Mouse (Mus musculus): ENCODE results near the gene Olfr876. TPM values are rescaled to one million over a fixed set of nuclear protein-coding genes. Genes with fewer than 3 reads are reported as not detected.

Olfr876 gene
- not detected in 2 replicates for polyA plus RNA-seq (2015; fragmentation: Nextera tagmentation; extraction: Ambion mirVana)

DNA sequence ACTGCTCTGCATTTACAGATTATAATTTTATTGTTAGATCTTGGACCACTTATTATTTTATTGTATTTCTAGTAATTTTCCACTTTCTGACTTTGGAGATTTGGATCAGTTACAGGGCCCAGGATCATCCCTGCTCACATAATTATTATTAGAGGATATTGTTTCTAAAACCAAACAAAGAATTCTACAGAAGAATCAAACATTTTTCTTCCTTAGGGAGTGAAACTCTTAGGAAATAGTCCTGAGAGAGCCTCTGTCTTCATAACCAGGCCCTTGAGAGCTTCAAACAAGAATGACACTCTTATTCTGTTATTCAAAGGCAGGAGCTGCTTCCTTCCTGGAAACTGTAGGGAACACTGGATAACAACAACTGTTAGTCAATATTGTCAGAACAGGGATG, at the start of gene Olfr876:
Gene Olfr876 (plus strand): TSS at position 301 of the 400 bp plus-strand sequence.

DNA sequence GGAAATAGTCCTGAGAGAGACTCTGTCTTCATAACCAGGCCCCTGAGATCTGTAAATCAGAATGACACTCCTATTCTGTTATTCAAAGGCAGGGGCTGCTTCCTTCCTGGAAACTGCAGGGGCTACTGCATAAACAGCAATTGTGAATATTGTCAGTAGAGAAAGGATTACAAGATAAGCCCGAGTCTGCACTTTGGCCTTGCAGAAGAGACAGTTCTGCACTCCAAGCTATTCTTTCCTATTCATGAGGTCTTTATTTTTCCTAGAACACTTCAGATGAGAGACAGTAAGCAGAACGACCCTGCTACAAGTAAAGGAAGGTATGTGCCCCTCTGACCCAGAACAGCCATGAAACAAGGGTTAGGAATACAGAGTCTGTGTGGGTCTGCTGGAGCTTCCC, 31.1 kb upstream of the Olfr876 start, which contains the start of gene Olfr875:
Gene Olfr875 (plus strand): TSS at position 99 of the 400 bp plus-strand sequence.

DNA sequence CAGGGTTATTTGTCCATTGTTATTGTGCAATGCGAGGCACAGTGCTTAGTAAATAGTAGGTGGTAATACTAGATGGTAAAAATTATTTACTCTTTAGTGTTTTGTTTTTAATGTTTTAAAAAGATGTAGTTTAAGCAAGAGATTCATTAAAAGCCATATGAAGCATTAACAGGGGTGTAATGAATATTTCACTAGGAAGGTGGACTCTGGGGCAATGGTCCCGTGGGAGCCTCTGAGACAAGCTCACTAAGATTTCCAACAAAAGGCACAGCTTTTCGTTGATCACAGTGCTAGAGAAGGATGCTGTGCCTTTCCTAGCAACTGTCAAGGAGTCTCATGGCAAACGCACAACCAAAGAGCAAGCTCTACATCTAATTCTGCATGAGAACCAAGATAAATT, 51.1 kb downstream of the Olfr876 start, which contains the start of gene Olfr877:
Gene Olfr877 (plus strand): TSS at position 301 of the 400 bp plus-strand sequence.

Other genes starting within 250 kb of the Olfr876 start
- gene Siae, start 247.3 kb upstream of the Olfr876 start, polyA plus RNA-seq (2015; fragmentation: Nextera tagmentation; extraction: Ambion mirVana), result 5.3 and 6.4 TPM in 2 replicates
- 3.1 and 3.4 TPM in 2 replicates for gene Spa17, start 189.3 kb upstream of the Olfr876 start, polyA plus RNA-seq (2015; fragmentation: Nextera tagmentation; extraction: Ambion mirVana)
- 133 and 144 TPM in 2 replicates for gene Tbrg1, start 145.7 kb upstream of the Olfr876 start, polyA plus RNA-seq (2015; fragmentation: Nextera tagmentation; extraction: Ambion mirVana)
- gene Panx3, start 133.8 kb upstream of the Olfr876 start, polyA plus RNA-seq (2015; fragmentation: Nextera tagmentation; extraction: Ambion mirVana), result 0.10 TPM in 1 of 2 replicates, not detected in the other
- gene Olfr160, start 86.8 kb upstream of the Olfr876 start, polyA plus RNA-seq (2015; fragmentation: Nextera tagmentation; extraction: Ambion mirVana), result not detected in 2 replicates
- gene Olfr874, start 57.9 kb upstream of the Olfr876 start, polyA plus RNA-seq (2015; fragmentation: Nextera tagmentation; extraction: Ambion mirVana), result not detected in 2 replicates
- not detected in 2 replicates for gene Olfr875, start 31.2 kb upstream of the Olfr876 start, polyA plus RNA-seq (2015; fragmentation: Nextera tagmentation; extraction: Ambion mirVana)
- gene Olfr877, start 51.2 kb downstream of the Olfr876 start, polyA plus RNA-seq (2015; fragmentation: Nextera tagmentation; extraction: Ambion mirVana), result not detected in 2 replicates
- gene Olfr145, start 93.7 kb downstream of the Olfr876 start, polyA plus RNA-seq (2015; fragmentation: Nextera tagmentation; extraction: Ambion mirVana), result not detected in 2 replicates
- gene Olfr878, start 114.8 kb downstream of the Olfr876 start, polyA plus RNA-seq (2015; fragmentation: Nextera tagmentation; extraction: Ambion mirVana), result not detected in 2 replicates
- gene Olfr881, start 188.8 kb downstream of the Olfr876 start, polyA plus RNA-seq (2015; fragmentation: Nextera tagmentation; extraction: Ambion mirVana), result not detected in 2 replicates
- gene Olfr883, start 222.8 kb downstream of the Olfr876 start, polyA plus RNA-seq (2015; fragmentation: Nextera tagmentation; extraction: Ambion mirVana), result not detected in 2 replicates
- not detected in 2 replicates for gene Olfr884, start 243.5 kb downstream of the Olfr876 start, polyA plus RNA-seq (2015; fragmentation: Nextera tagmentation; extraction: Ambion mirVana)